Mouse (Mus musculus) embryonic facial prominence, embryonic 10.5 days (tissue): ENCODE measurements around the gene Mfsd2a. TPM values are rescaled to one million over a fixed set of nuclear protein-coding genes. Genes with fewer than 3 reads are reported as not detected.
A peak's percentile ranks its signal among the peaks of the same experiment; 100 is the strongest.

ENCODE experiments used
- DNase-seq: peaks from one replicate; pipeline ENCODE4 v3.0.0-alpha.2; 2017; ENCODE audit warnings: low spot score
- H3K27ac ChIP-seq: fragments of 300-500 bp; sonication (generic); replicated peaks from 2 replicates; pipeline ENCODE4 v1.5.1; 2016; ENCODE audit warnings: mild to moderate bottlenecking
- H3K27me3 ChIP-seq: fragments of 300-500 bp; sonication (generic); replicated peaks from 2 replicates; pipeline ENCODE4 v1.6.1; 2016; ENCODE audit warnings: low read depth, mild to moderate bottlenecking; ENCODE audit not compliant: poor library complexity, severe bottlenecking
- H3K36me3 ChIP-seq: fragments of 300-500 bp; sonication (generic); replicated peaks from 2 replicates; pipeline ENCODE4 v1.6.1; 2016; ENCODE audit warnings: mild to moderate bottlenecking, moderate library complexity
- H3K4me1 ChIP-seq: fragments of 300-500 bp; sonication (generic); 2 replicates; pipeline ENCODE4 v1.6.1; 2016
- H3K4me3 ChIP-seq: fragments of 300-500 bp; sonication (generic); 2 replicates; pipeline ENCODE4 v1.5.1; 2016; ENCODE audit warnings: mild to moderate bottlenecking, moderate library complexity
- H3K9me3 ChIP-seq: fragments of 300-500 bp; sonication (generic); 2 replicates; pipeline ENCODE4 v1.6.1; 2016; ENCODE audit warnings: mild to moderate bottlenecking
- WGBS: fragments of 180-500 bp; shearing (Covaris S2); methylation state at CpG from one replicate; pipeline ENCODE4 v1.1.7; 2016; 5-methylcytosine and 5-hydroxymethylcytosine counted together
- polyA plus RNA-seq: library from polyadenylated mRNA; unstranded; fragments of >200 nt; fragmentation: Nextera tagmentation; extraction: Ambion mirVana; gene quantifications from 2 replicates; pipeline ENCODE4 v1.2.1, GENCODE M21; 2016

Gene Mfsd2a
- polyA plus RNA-seq, 1 experiment from 2014 or later = 10.1 TPM

DNA sequence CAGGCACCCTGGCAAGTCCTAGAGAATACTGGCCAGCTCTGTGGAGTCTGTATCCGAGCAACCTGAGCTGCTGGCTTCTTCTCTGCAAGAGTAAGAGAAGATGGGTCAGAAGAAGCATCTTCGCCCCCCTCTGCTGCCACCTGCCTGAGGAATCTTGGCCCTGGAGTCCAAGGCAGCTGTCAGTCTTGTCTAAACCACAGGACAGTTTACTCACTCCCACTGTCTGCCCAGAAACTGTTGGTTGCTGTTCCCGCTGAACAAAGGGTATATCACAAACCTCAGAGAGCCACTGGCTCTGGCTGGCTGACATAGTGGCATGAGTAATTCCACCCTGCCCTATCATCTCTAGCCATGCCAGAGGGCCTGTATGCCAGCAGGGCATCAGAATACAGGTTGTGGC lies 13.8 kb downstream of the Mfsd2a start:
- no peaks in the 10 kb centered on the region for H3K4me1 ChIP-seq
- peaks cover 70% of the 10 kb centered on the region for H3K36me3 ChIP-seq
- no peak overlapping the region for H3K4me3 ChIP-seq
- H3K9me3 ChIP-seq = no peaks in the 10 kb centered on the region
- no peaks in the 10 kb centered on the region for H3K27me3 ChIP-seq
- DNase-seq = no peak
- H3K27ac ChIP-seq = no peak overlapping the region
- WGBS = 83% methylated on average over 3 of the region's 3 CpGs

DNA sequence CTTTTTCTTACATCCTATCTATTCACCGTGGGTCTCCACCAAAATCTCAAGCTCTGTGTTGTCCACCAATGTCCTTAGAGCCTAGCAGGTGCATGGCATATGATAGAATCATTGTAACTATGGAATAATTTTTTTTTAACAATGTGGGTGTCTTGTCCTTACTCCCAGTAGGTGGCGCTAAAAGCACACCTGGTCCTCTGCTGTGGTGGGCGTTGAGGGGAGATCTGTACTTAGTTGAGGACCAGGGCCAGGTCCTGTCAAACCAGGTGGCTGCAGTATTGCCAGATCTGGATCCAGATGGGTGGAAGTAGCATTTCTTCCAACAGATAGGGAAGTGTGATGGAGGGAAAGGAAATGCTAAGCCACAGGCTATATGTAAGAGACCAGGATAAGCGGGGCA lies 16.6 kb downstream of the Mfsd2a start:
- no peaks in the 10 kb centered on the region for H3K27me3 ChIP-seq
- H3K36me3 ChIP-seq = peaks cover 41% of the 10 kb centered on the region
- H3K4me3 ChIP-seq = no peak overlapping the region
- no peak overlapping the region for H3K27ac ChIP-seq
- no peaks in the 10 kb centered on the region for H3K4me1 ChIP-seq
- peak; percentile 59 for DNase-seq
- H3K9me3 ChIP-seq = no peaks in the 10 kb centered on the region
- WGBS = 23% methylated on average over 4 of the region's 4 CpGs

DNA sequence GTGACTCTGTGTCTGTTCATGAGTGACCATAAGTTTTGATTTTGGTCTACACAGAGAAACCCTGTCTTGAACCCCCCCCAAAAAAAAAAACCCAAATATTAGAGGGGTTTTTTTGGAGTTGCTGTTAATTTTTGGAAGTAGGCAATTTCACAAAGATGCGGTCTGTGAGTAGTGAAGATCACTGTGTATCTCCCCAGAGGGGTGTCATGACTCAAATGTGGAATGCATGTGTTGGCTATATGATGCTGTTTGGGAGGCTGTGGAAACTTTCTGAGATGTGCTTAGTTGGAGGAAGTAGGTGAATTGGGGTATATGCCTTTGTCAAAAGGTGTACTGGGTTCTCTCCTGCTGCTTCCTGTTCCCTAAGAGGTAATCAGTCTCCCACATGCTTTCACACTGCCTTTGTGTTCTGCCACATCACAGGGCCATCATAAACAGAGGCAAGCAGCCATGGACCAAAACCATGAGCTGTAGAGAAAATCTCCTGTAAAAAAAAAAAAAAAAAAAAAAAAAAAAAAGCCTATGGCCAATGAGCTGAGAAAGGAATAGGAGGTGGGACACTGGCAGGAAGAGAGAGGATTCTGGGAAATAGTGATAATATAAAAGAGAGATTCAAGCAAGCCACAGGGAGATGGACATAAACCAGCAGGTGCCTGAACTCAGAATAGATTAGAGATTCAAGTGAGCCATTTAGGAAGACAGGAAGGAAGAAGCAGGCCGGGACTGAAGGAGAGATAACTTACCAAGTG lies 21.8 kb downstream of the Mfsd2a start:
- DNase-seq = no peak
- Histone ChIP-seq H3K4me1 (no peaks in the 10 kb centered on the region), H3K9me3 (no peaks in the 10 kb centered on the region), H3K27ac (no peak overlapping the region), H3K27me3 (no peaks in the 10 kb centered on the region), H3K36me3 (no peaks in the 10 kb centered on the region), H3K4me3 (no peak overlapping the region)
- 84% methylated on average over 2 of the region's 2 CpGs for WGBS

DNA sequence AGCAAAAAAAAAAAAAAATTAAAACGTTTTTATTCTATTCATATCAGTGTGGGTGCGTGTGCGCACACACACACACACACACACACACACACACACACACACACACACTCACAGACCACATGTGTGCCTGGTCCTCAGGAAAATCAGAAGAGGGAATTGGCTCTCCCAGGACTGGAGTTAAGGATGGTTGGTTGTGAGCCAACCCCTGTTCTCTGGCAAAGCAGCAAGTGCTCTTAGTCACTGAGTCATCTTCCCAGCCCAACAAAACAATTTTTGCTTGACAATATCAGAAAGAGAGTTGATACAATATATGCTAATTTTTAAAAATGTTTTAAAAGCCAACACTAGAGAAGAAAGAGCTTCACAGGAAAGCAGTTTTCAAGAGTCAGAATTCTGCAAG lies 23.5 kb downstream of the Mfsd2a start:
- H3K4me3 ChIP-seq = no peak overlapping the region
- no peak overlapping the region for H3K27ac ChIP-seq
- H3K36me3 ChIP-seq = no peaks in the 10 kb centered on the region
- H3K9me3 ChIP-seq = no peaks in the 10 kb centered on the region
- 87% methylated on average over 3 of the region's 3 CpGs for WGBS
- no peak for DNase-seq
- H3K4me1 ChIP-seq = no peaks in the 10 kb centered on the region
- no peaks in the 10 kb centered on the region for H3K27me3 ChIP-seq

DNA sequence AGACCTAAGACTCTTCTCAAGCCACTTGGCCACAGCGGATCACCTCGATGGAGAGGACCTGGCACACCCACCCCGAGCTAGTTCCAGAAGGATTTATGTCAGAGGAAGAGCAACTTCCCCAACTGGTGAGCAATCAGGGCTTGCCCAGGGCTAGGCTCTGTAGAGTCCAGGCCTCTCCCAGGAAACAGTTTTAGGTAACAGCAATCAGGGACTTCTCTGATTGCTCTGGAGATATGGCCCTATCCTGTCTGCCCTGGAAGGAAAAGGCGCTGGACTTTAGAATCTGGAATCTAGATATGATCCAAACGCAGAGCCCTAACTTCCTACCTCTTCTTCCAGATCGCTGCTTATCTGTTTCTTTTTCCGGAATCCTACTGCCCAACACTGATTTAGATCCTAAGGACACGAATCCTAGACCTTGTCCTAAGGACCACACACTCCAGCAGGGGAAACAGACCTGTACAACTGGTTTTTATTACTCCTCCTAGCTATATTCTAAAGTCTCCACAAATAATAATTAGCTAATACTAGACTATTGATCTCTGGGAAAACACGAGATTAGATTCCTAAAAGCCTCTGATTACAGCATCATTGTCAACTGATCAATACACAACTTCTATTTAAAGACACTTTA lies 25.4 kb downstream of the Mfsd2a start:
- Histone ChIP-seq H3K4me3 (no peak overlapping the region), H3K27me3 (no peaks in the 10 kb centered on the region), H3K9me3 (no peaks in the 10 kb centered on the region), H3K36me3 (no peaks in the 10 kb centered on the region), H3K27ac (no peak overlapping the region), H3K4me1 (no peaks in the 10 kb centered on the region)
- WGBS = 90% methylated on average over 9 of the region's 9 CpGs
- no peak for DNase-seq

DNA sequence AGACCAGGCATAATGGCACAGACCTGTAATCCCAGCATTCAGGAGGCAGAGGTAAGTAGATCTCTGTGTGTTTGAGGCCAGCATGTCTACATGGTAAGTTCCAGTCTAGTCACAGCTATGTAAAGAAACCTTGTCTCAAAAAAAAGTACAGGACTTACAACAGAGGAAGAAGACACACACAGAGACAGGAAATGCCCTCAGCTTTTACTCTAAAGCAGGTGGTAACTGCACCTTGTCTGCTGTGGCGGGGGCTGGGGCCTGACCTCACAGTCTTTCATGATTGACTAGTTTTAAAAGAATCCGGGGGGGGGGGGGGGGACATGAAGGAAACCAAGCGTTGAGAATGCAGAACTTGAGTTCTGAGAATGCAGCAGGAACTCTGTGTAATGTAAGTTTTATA lies 27.1 kb downstream of the Mfsd2a start:
- Histone ChIP-seq H3K4me3 (no peak overlapping the region), H3K27me3 (no peaks in the 10 kb centered on the region), H3K9me3 (no peaks in the 10 kb centered on the region), H3K27ac (no peak overlapping the region), H3K4me1 (no peaks in the 10 kb centered on the region), H3K36me3 (no peaks in the 10 kb centered on the region)
- no peak for DNase-seq
- WGBS = 54% methylated on average over 3 of the region's 3 CpGs

DNA sequence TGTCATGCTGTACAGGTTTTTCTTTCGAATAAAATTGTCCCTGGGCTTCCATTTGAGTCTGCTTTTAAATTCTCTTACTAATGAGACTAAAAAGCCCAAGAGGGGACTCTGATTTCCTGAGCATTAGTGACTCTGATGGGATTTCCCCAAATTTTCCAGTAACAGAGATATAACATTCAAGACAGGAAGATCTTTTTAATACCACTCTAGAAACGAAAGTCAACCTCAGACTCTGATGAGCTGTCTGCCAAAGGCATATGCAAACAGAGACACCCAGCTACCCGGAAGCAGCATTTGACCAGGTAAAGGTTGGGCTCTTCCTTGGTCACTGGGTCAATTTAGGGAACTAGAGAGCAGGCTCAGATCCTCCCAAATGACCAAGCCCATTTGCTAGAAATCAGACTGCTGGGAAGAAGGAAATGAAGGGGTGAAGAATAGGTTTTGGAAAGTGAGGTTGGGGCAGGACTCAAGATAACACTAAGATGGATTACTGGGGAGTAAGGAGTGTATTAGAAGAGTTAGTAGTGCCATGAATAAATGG lies 27.9 kb downstream of the Mfsd2a start:
- no peak for DNase-seq
- Histone ChIP-seq H3K27ac (no peak overlapping the region), H3K36me3 (no peaks in the 10 kb centered on the region), H3K9me3 (no peaks in the 10 kb centered on the region), H3K4me3 (no peak overlapping the region), H3K27me3 (no peaks in the 10 kb centered on the region), H3K4me1 (no peaks in the 10 kb centered on the region)
- WGBS = 80% methylated on average over 3 of the region's 3 CpGs

DNA sequence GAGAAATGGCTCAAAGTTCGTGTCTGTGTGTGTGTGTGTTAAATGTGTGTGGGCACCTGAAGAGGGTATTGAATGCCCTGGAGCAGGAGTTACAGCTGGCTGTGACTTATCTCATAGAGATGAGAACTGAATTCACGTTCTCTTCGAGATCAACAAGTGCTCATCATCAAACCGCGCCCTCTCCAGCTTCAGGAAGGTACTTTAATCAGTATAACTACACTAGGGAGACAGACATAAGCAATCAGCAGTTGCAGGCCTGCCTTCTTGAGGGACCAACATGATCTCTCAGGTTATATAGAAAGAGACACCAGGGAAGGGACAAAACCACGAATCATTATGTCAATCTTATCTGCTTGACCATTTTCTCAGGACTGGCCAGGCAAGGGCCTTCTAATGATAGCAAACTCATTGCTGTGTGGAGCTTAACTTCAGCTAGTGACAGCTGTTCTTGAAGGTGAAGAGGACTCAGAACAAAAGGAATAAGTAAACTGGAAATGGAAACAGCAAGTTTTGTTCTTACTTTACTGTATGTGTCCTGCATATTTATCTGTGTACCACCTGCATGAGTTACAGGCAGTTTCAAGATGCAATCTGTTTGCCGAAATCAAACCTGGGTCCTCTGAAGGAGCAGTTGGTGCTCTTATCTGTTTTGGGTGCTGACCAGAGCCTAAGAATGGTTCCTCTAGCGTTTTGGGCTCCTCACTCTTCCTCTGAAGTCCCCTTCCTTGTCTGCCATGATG lies 28.6 kb downstream of the Mfsd2a start:
- WGBS = 80% methylated on average over 8 of the region's 8 CpGs
- Histone ChIP-seq H3K9me3 (no peaks in the 10 kb centered on the region), H3K27ac (no peak overlapping the region), H3K36me3 (no peaks in the 10 kb centered on the region), H3K27me3 (no peaks in the 10 kb centered on the region), H3K4me3 (no peak overlapping the region), H3K4me1 (no peaks in the 10 kb centered on the region)
- DNase-seq = no peak

DNA sequence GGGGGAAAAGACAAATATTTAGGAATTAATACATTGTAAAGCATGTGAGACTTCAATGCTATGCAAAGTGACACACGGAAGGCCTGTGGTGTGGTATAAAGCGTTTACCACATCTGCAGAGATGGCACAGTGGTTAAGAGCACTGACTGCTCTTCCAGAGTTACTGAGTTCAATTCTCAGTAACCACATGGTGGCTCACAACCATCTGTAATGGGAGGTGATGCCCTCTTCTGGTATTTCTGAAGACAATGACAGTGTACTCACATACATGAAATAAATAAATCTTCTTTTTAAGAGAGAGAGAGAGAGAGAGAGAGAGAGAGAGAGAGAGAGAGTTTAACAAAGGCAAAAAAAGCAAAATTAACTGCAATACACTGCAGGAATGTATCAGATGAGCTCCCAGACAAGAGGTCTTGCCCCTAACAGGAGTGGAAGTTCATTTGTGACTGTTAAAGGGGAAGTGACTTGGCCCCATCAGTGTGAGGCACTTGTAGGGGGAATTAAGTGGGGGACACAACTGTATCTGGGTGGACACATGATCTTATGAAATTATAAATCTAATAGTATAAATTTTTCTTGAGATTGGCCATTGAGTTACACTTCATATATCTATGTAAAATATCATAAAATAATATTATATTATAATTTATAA lies 29.9 kb downstream of the Mfsd2a start:
- 87% methylated on average over 2 of the region's 2 CpGs for WGBS
- no peak for DNase-seq
- no peaks in the 10 kb centered on the region for H3K9me3 ChIP-seq
- H3K4me3 ChIP-seq = no peak overlapping the region
- no peaks in the 10 kb centered on the region for H3K36me3 ChIP-seq
- H3K27me3 ChIP-seq = no peaks in the 10 kb centered on the region
- no peaks in the 10 kb centered on the region for H3K4me1 ChIP-seq
- no peak overlapping the region for H3K27ac ChIP-seq

DNA sequence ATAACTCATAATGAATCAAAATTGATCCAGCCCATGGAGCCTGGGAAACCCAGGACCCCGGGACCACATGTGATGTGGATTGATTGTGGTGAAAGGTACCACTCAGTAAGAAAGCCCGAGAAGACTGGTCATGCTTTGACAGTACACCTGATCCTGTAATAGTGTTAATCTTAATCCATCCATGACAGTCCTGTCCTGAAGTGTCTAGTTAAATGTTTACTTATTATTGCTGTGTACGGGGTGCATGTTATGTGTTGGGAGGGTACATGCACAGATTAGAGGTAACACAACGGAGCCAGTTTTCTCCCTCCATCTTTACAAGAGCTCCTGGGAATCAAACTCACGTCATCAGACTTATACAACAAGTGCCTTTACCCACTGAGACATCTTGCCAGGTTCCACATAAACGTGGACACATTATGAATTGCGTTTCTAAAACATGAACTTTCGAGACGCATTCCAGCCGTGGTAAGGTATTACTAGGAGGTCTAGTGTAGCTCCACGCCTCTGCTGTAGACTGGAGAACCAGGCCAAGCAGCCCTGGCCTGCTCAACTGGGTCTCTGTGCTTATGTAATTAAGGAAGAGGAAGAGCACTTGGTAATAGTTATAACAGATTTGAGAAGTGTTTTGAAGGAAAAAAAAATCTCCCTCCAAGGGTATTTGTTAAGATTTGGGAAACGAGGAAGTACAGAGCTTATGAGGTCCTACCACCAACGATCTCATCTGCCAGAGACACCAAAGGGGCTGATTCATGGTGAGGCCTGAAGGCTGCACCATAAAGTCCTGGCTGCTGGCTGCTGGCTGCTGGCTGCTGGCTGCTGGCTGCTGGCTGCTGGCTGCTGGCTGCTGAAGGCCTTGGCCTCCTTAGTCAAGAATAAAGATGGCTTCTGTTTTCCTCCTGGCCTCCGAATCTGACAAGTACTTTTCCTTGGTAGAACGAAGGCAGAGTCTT lies 37.3 kb downstream of the Mfsd2a start:
- no peak overlapping the region for H3K4me3 ChIP-seq
- DNase-seq = no peak
- 0 out of 2 replicates have a peak, but pooled peaks cover 2% of the 10 kb centered on the region for H3K4me1 ChIP-seq
- H3K27me3 ChIP-seq = no peaks in the 10 kb centered on the region
- no peak overlapping the region for H3K27ac ChIP-seq
- H3K36me3 ChIP-seq = no peaks in the 10 kb centered on the region
- H3K9me3 ChIP-seq = no peaks in the 10 kb centered on the region
- 87% methylated on average over 15 of the region's 15 CpGs for WGBS

DNA sequence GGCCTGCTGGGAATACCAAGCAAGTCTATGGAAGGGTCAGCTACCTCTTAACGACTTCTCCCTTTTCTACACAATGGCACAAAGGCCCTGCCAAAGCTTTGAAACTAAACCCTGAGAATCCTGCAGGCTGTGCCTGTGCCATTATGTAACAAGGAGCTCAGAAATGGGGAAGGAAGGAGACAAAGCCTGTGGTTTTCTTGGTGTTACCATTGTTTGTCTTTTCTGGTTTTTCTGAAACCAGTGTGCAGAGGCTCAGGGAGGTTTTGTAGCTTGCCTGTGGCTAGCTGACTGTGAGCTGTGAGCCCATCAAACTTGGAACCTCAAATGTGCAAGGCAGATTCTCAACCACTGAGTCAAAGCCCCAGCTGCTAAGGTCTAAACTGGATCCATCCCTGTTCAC lies 38.1 kb downstream of the Mfsd2a start:
- DNase-seq = no peak
- Histone ChIP-seq H3K27ac (no peak overlapping the region), H3K4me1 (0 out of 2 replicates have a peak, but pooled peaks cover 2% of the 10 kb centered on the region), H3K4me3 (no peak overlapping the region), H3K36me3 (no peaks in the 10 kb centered on the region), H3K9me3 (no peaks in the 10 kb centered on the region), H3K27me3 (no peaks in the 10 kb centered on the region)
- WGBS = 19% methylated on average over 1 of the region's 1 CpGs
